Mouse (Mus musculus): Measurements from ENCODE around the gene Serpina1a. TPM values are rescaled to one million over a fixed set of nuclear protein-coding genes. Genes with fewer than 3 reads are reported as not detected.
"Not testable (repeated sequence)": the region's sequence is repeated elsewhere in the genome, so short reads cannot be mapped to it uniquely, and the experiment has no call there.

The Serpina1a gene
- 0.28 TPM in 1 of 2 replicates, not detected in the other for polyA plus RNA-seq (2012; rRNA removed)

GRCm38 (mm10) chr12:103863101-103863974, at the start of gene Serpina1a:
Gene Serpina1a, minus strand, starts transcription at chr12:103863562.
- DNase-seq (ENCODE audit: low spot score) = not testable (repeated sequence)

- DNase-seq (ENCODE audit: low spot score) = not testable (repeated sequence)
These were observed 45.8 kb upstream of the Serpina1a start for GRCm38 (mm10) chr12:103909181-103909580.

- not testable (repeated sequence) for DNase-seq (ENCODE audit: low spot score)
These were observed 44.4 kb upstream of the Serpina1a start for GRCm38 (mm10) chr12:103907746-103908145.

GRCm38 (mm10) chr12:103904837-103905340, 41.5 kb upstream of the Serpina1a start, which contains the start of gene Serpina1c:
Gene Serpina1c, minus strand, starts transcription at chr12:103904887.
- DNase-seq (ENCODE audit: low spot score) = not testable (repeated sequence)

GRCm38 (mm10) chr12:103901929-103902328, 38.6 kb upstream of the Serpina1a start:
- not testable (repeated sequence) for DNase-seq (ENCODE audit: low spot score)

GRCm38 (mm10) chr12:103866873-103867272, 3.5 kb upstream of the Serpina1a start:
- DNase-seq (ENCODE audit: low spot score) = not testable (repeated sequence)

- DNase-seq (ENCODE audit: low spot score) = no peak
These were observed 2.4 kb downstream of the Serpina1a start for GRCm38 (mm10) chr12:103860976-103861375.

- not testable (repeated sequence) for DNase-seq (ENCODE audit: low spot score)
These were observed 2.8 kb downstream of the Serpina1a start for GRCm38 (mm10) chr12:103860571-103860970.

- not testable (repeated sequence) for DNase-seq (ENCODE audit: low spot score)
These were observed 3.8 kb downstream of the Serpina1a start for GRCm38 (mm10) chr12:103859584-103859983.

GRCm38 (mm10) chr12:103853032-103853431, 10.3 kb downstream of the Serpina1a start:
- not testable (repeated sequence) for DNase-seq (ENCODE audit: low spot score)

- DNase-seq (ENCODE audit: low spot score) = not testable (repeated sequence)
These were observed 33.1 kb downstream of the Serpina1a start, which contains the start of gene Serpina1b for GRCm38 (mm10) chr12:103830273-103830672. Gene Serpina1b, minus strand, starts transcription at chr12:103830373.

- not testable (repeated sequence) for DNase-seq (ENCODE audit: low spot score)
These were observed 35.5 kb downstream of the Serpina1a start for GRCm38 (mm10) chr12:103827661-103828372.

GRCm38 (mm10) chr12:103823826-103824225, 39.5 kb downstream of the Serpina1a start:
- DNase-seq (ENCODE audit: low spot score) = peak; percentile 20

Other genes starting within 250 kb of the Serpina1a start
- gene Serpina10, start 232.1 kb downstream of the Serpina1a start, polyA plus RNA-seq (2012; rRNA removed) = not detected in 2 replicates
- gene Serpina6, start 206.3 kb downstream of the Serpina1a start, polyA plus RNA-seq (2012; rRNA removed) = not detected in 2 replicates
- not detected in 2 replicates for gene Serpina16, start 187.4 kb downstream of the Serpina1a start, polyA plus RNA-seq (2012; rRNA removed)
- not detected in 2 replicates for gene Serpina1f, start 168.0 kb downstream of the Serpina1a start, polyA plus RNA-seq (2012; rRNA removed)
- gene Serpina1d, start 90.0 kb downstream of the Serpina1a start, polyA plus RNA-seq (2012; rRNA removed) = not detected in 2 replicates
- gene Serpina1b, start 33.2 kb downstream of the Serpina1a start, polyA plus RNA-seq (2012; rRNA removed) = 0.18 TPM in 1 of 2 replicates, not detected in the other
- gene Serpina1c, start 41.3 kb upstream of the Serpina1a start, polyA plus RNA-seq (2012; rRNA removed) = 0.07 TPM in 1 of 2 replicates, not detected in the other
- 0.06 and 0.43 TPM in 2 replicates for gene Serpina1e, start 95.4 kb upstream of the Serpina1a start, polyA plus RNA-seq (2012; rRNA removed)
- gene Serpina11, start 126.4 kb upstream of the Serpina1a start, polyA plus RNA-seq (2012; rRNA removed) = not detected in 2 replicates
- 0.01 TPM in 1 of 2 replicates, not detected in the other for gene Serpina9, start 150.2 kb upstream of the Serpina1a start, polyA plus RNA-seq (2012; rRNA removed)
- gene Serpina12, start 180.9 kb upstream of the Serpina1a start, polyA plus RNA-seq (2012; rRNA removed) = not detected in 2 replicates
- not detected in 2 replicates for gene Serpina5, start 237.6 kb upstream of the Serpina1a start, polyA plus RNA-seq (2012; rRNA removed)
- not detected in 2 replicates for gene Serpina3a, start 249.2 kb upstream of the Serpina1a start, polyA plus RNA-seq (2012; rRNA removed)

Data from urinary bladder, adult 2 months (tissue).